In genomic region chr11:109619055-109619454, GRCm38 (mm10) we compare ENCODE assay signal across 8 mouse cellular contexts. TPM values are rescaled to one million over a fixed set of nuclear protein-coding genes. Genes with fewer than 3 reads are reported as not detected.
DNase-seq lines count a peak whose midpoint lies in the region; ATAC-seq and TF ChIP-seq lines count a peak whose summit lies in the region.
"Not testable (repeated sequence)": the region's sequence is repeated elsewhere in the genome, so short reads cannot be mapped to it uniquely, and the experiment has no call there.

No protein-coding gene starts in this region.

- not testable (repeated sequence) for H3K27ac ChIP-seq in MEL (ENCODE audit: control insufficient read depth, low read depth, low read length); hindbrain, embryonic 10.5 days

- peak; percentile 72 to 78 (median 74) for TF ChIP-seq CTCF in MEL (IDR thresholded peaks at IDR 0.05 in 2 of 3, conservative IDR thresholded peaks at IDR 0.05 in 1 of 3; ENCODE audit: control insufficient read depth in 1 of 3, insufficient read depth in 1 of 3, low read depth in 2 of 3, low read length in 3 of 3, poor library complexity in 1 of 3, severe bottlenecking in 1 of 3)

- 34% methylated on average over 8 of the region's 8 CpGs for WGBS in hindbrain, embryonic 10.5 days

- peaks cover 12 to 27% of the 10 kb centered on the region in 2 experiments for H3K4me1 ChIP-seq in MEL (ENCODE audit: control insufficient read depth in 1 of 2, insufficient read depth in 2 of 2, low read length in 2 of 2)
- not testable (repeated sequence) for H3K4me1 ChIP-seq in hindbrain, embryonic 10.5 days (replicated peaks)

- peak; percentile 81 for TF ChIP-seq RAD21 in MEL (IDR thresholded peaks at IDR 0.05; ENCODE audit: low read depth, low read length)

- not testable (repeated sequence) for H3K4me3 ChIP-seq in MEL (ENCODE audit: control insufficient read depth in 1 of 2, insufficient read depth in 1 of 2, low read depth in 2 of 2, low read length in 2 of 2); hindbrain, embryonic 10.5 days

- not testable (repeated sequence) for TF ChIP-seq POLR2A in MEL (IDR thresholded peaks at IDR 0.05; ENCODE audit: control insufficient read depth in 1 of 2, insufficient read depth in 1 of 2, low read depth in 1 of 2, low read length in 2 of 2, poor library complexity in 1 of 2)

- H3K9ac ChIP-seq in MEL (ENCODE audit: control insufficient read depth, low read depth, low read length, poor library complexity, severe bottlenecking), result not testable (repeated sequence)

- 0 out of 2 replicates have a peak, but pooled peaks have one; percentile 44 for ATAC-seq in erythroid progenitor cell, adult 5-6 weeks (replicated peaks; ENCODE audit: low FRiP score, poor library complexity, severe bottlenecking)

- not testable (repeated sequence) for TF ChIP-seq EP300 in MEL (IDR thresholded peaks at IDR 0.05; ENCODE audit: low read depth in 1 of 2, low read length in 2 of 2)

- H3K9me3 ChIP-seq in MEL (replicated peaks; ENCODE audit: insufficient read depth, low read length); hindbrain, embryonic 10.5 days: not testable (repeated sequence)

- not testable (repeated sequence) for H3K27me3 ChIP-seq in MEL (ENCODE audit: control insufficient read depth in 1 of 2, insufficient read depth in 2 of 2, low read length in 2 of 2); hindbrain, embryonic 10.5 days (ENCODE audit: insufficient read depth, poor library complexity, severe bottlenecking)

- H3K36me3 ChIP-seq in MEL (ENCODE audit: control insufficient read depth in 1 of 2, insufficient read depth in 2 of 2, low read length in 2 of 2), result peaks cover 0 to 27% of the 10 kb centered on the region in 2 experiments; a peak in 2 of 4 replicates
- not testable (repeated sequence) for H3K36me3 ChIP-seq in hindbrain, embryonic 10.5 days

- peak; percentile 90 for DNase-seq in MEL (ENCODE audit: low read depth, low spot score)
- DNase-seq in c-Kit-positive CD71-positive TER-119-negative erythroid progenitor cells, embryonic 14.5 days (ENCODE audit: low read depth), result peak; percentile 64
- DNase-seq in hindbrain, embryonic 10.5 days (ENCODE audit: low spot score), result peak; percentile 42
- DNase-seq in layer of hippocampus, postnatal 36 days, result peak; percentile 28 to 38
- peak; percentile 77 for DNase-seq in lung, postnatal 14 days
- peak; percentile 68 for DNase-seq in right cerebral cortex, postnatal 14 days
- peak; percentile 46 for DNase-seq in yolk sac, embryonic 10.5 days (ENCODE audit: low spot score)

- not testable (repeated sequence) for H3K79me2 ChIP-seq in MEL (ENCODE audit: control insufficient read depth, insufficient read depth, low read length, poor library complexity)

TF ChIP-seq in MEL, 35 proteins besides CTCF, POLR2A, EP300 and RAD21:
- TF ChIP-seq ETS1 (IDR thresholded peaks at IDR 0.05; ENCODE audit: low read depth, low read length) (0 out of 2 replicates have a peak, but pooled peaks have one; percentile 32), MXI1 (IDR thresholded peaks at IDR 0.05; ENCODE audit: low read depth, low read length) (peak; percentile 56; the same call in 1 of the 2 replicates), MYC (IDR thresholded peaks at IDR 0.05; ENCODE audit: low read depth, low read length) (peak; percentile 69; the same call in 1 of the 2 replicates), HCFC1 (IDR thresholded peaks at IDR 0.05; ENCODE audit: low read depth, low read length) (peak; percentile 54), ZC3H11A (IDR thresholded peaks at IDR 0.05; ENCODE audit: low read depth, low read length) (peak; percentile 76), JUND (IDR thresholded peaks at IDR 0.05; ENCODE audit: low read depth, low read length) (peak; percentile 100), ZNF384 (IDR thresholded peaks at IDR 0.05; ENCODE audit: low read depth, low read length) (peak; percentile 27; the same call in 1 of the 2 replicates), SIN3A (IDR thresholded peaks at IDR 0.05; ENCODE audit: low read length) (peak; percentile 73), MAZ (IDR thresholded peaks at IDR 0.05; ENCODE audit: low read depth, low read length) (0 out of 2 replicates have a peak, but pooled peaks have one; percentile 67), SMC3 (IDR thresholded peaks at IDR 0.05; ENCODE audit: low read depth, low read length) (peak; percentile 84)

RNA-seq across cellular contexts. Expression of gene Wipi1, which starts 7.3 kb away (rescaled TPM):
- total RNA-seq in MEL (2012; rRNA removed), result 2.5 and 2.6 TPM in 2 replicates
- 1 to 10 TPM in 1 of 2 experiments, not detected in 1; 8.2 TPM for polyA plus RNA-seq in MEL (2012; ENCODE audit: insufficient read depth in 1 of 2, insufficient read length in 2 of 2, low read depth in 1 of 2, low replicate concordance in 2 of 2, missing spikeins in 1 of 2)
- 40.4 and 58.3 TPM in 2 replicates for total RNA-seq in erythroid progenitor cell, adult 5-6 weeks (2015; ENCODE audit: low replicate concordance)
- 20.3 and 33.6 TPM in 2 replicates for total RNA-seq in erythroid progenitor cell, adult 5-6 weeks (2017; ENCODE audit: low replicate concordance)
- polyA plus RNA-seq in hindbrain, embryonic 10.5 days (2016; fragmentation: Nextera tagmentation; extraction: Ambion mirVana), result 16.0 and 16.2 TPM in 2 replicates
- total RNA-seq in layer of hippocampus, postnatal 36 days (2021), result 10 to 100 TPM; 22.4 to 23.5 TPM

RNA-seq across cellular contexts. Expression of gene Prkar1a, which starts 30.1 kb away (rescaled TPM):
- total RNA-seq in MEL (2012; rRNA removed), result 69.6 and 70.2 TPM in 2 replicates
- polyA plus RNA-seq in MEL (2012; ENCODE audit: insufficient read depth in 1 of 2, insufficient read length in 2 of 2, low read depth in 1 of 2, low replicate concordance in 2 of 2, missing spikeins in 1 of 2), result 100 to 1,000 TPM in 1 of 2 experiments, not detected in 1; 152 TPM
- 46.1 and 72.5 TPM in 2 replicates for total RNA-seq in erythroid progenitor cell, adult 5-6 weeks (2015; ENCODE audit: low replicate concordance)
- 24.0 and 38.4 TPM in 2 replicates for total RNA-seq in erythroid progenitor cell, adult 5-6 weeks (2017; ENCODE audit: low replicate concordance)
- 313 and 331 TPM in 2 replicates for polyA plus RNA-seq in hindbrain, embryonic 10.5 days (2016; fragmentation: Nextera tagmentation; extraction: Ambion mirVana)
- total RNA-seq in layer of hippocampus, postnatal 36 days (2021), result 100 to 1,000 TPM; 533 to 590 TPM

Comparison
In these comparisons a context has a peak if more than half of its experiments do, and no peak if none do; other contexts are left out.
1. DNase-seq: peak in every context shown above with its lines; median percentile 90 in MEL; 77 in lung, postnatal 14 days; 68 in right cerebral cortex, postnatal 14 days; 64 in c-Kit-positive CD71-positive TER-119-negative erythroid progenitor cells, embryonic 14.5 days; 46 in yolk sac, embryonic 10.5 days; 42 in hindbrain, embryonic 10.5 days; 33 in layer of hippocampus, postnatal 36 days.